In the genomic region with DNA sequence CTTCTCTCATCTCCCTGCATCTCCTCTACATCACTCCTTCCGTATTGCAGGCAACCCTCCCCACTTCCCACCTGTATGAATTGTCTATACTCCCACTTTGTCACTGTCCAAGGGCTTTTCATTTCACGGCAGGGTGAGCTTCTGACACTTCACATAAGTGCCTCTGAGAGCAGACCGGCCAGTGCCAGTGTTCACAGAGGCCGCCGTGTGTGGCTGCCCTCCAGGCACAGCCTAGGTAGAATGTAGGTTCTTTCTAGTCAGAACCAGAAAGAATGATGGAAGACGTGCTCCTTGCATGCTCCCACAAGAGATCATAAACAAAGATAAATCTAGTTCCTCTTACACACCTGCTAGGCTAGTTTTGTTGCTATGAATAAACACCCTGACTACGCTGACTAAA, we compare ENCODE assay signal across 20 mouse cellular contexts.
DNase-seq lines count a peak whose midpoint lies in the region; ATAC-seq and TF ChIP-seq lines count a peak whose summit lies in the region.
"Had no signal": no experiment of that assay in that cellular context is flagged by ENCODE, and none has a peak within 500 bp of the region (broad histone marks: within the 10 kb centered on the region; RNA-seq: fewer than 3 reads in every experiment).

No protein-coding gene starts in this region.

- no peak overlapping the region for H3K27ac ChIP-seq in kidney, adult 2 months (ENCODE audit: insufficient read depth, low read depth, low read length)
- 0 out of 2 replicates have a peak overlapping the region, but pooled peaks have one; percentile 87 for H3K27ac ChIP-seq in layer of hippocampus, adult 2 months
- H3K27ac ChIP-seq: embryonic facial prominence, embryonic 12.5 days; heart, embryonic 10.5 days had no signal

- no peak overlapping the region for H3K4me3 ChIP-seq in kidney, adult 2 months (ENCODE audit: insufficient read depth, low read depth, low read length)
- no peak overlapping the region for H3K4me3 ChIP-seq in layer of hippocampus, adult 2 months
- H3K4me3 ChIP-seq: embryonic facial prominence, embryonic 12.5 days; heart, embryonic 10.5 days had no signal

- ATAC-seq in megakaryocyte progenitor cell, adult 5-6 weeks (replicated peaks; ENCODE audit: poor library complexity) = no peak
- ATAC-seq: forebrain, embryonic 16.5 days had no signal

- DNase-seq in kidney, adult 2 months = peak; percentile 32
- no peak for DNase-seq in kidney, postnatal 14 days
- no peak for DNase-seq in layer of hippocampus, adult 2 months (ENCODE audit: low spot score in 2 of 2)
- no peak for DNase-seq in layer of hippocampus, adult 11-12 months (ENCODE audit: low spot score)
- DNase-seq in urinary bladder, postnatal 36 days (ENCODE audit: low spot score in 2 of 2) = peak; percentile 7 to 17
- no peak for DNase-seq in urinary bladder, adult 2 months (ENCODE audit: low spot score)
- no peak for DNase-seq in retina, embryonic 14.5 days (ENCODE audit: low spot score)
- DNase-seq: adrenal gland, postnatal 10 days; cerebellum, adult 11 months; cerebellum, adult 8-10 months; cerebellum, postnatal 14 days; embryo, embryonic 11 days; gastrocnemius, postnatal 10 days; heart, adult 18-20 months; heart, postnatal 10 days; heart, postnatal 4 days had no signal

- TF ChIP-seq CTCF in kidney, adult 2 months (conservative IDR thresholded peaks at IDR 0.05; ENCODE audit: insufficient read depth, insufficient read length, low read depth, low read length) = no peak
- TF ChIP-seq CTCF in layer of hippocampus, adult 2 months (conservative IDR thresholded peaks at IDR 0.05) = no peak

- H3K4me1 ChIP-seq in kidney, adult 2 months (ENCODE audit: control insufficient read depth, insufficient read depth, low read length) = no peaks in the 10 kb centered on the region
- H3K4me1 ChIP-seq: embryonic facial prominence, embryonic 12.5 days; heart, embryonic 10.5 days had no signal

- no peaks in the 10 kb centered on the region for H3K27me3 ChIP-seq in kidney, adult 2 months (replicated peaks; ENCODE audit: control insufficient read depth, insufficient read depth, low read length)
- H3K27me3 ChIP-seq: embryonic facial prominence, embryonic 12.5 days had no signal

- 43% methylated on average over 7 of the region's 7 CpGs for WGBS in kidney, adult 2 months

- no peaks in the 10 kb centered on the region for H3K36me3 ChIP-seq in kidney, adult 2 months (ENCODE audit: control insufficient read depth, insufficient read depth, low read length)
- H3K36me3 ChIP-seq: embryonic facial prominence, embryonic 12.5 days; heart, embryonic 10.5 days had no signal

- no peak for TF ChIP-seq POLR2A in kidney, adult 2 months (IDR thresholded peaks at IDR 0.05; ENCODE audit: low read depth, low read length)

Comparison
In these comparisons a context has a peak if more than half of its experiments do, and no peak if none do; other contexts are left out.
1. DNase-seq: peak in kidney, adult 2 months (single experiment) and urinary bladder, postnatal 36 days (2 of 2); none in kidney, postnatal 14 days (single experiment), layer of hippocampus, adult 2 months (0 of 2), layer of hippocampus, adult 11-12 months (single experiment), urinary bladder, adult 2 months (single experiment) and retina, embryonic 14.5 days (single experiment).